In genomic region chr1:74117876-74118275, GRCm38 (mm10) we compare ENCODE assay signal across 23 mouse cellular contexts. TPM values are rescaled to one million over a fixed set of nuclear protein-coding genes. Genes with fewer than 3 reads are reported as not detected.
"Had no signal": no experiment of that assay in that cellular context is flagged by ENCODE, and none has a peak within 500 bp of the region (broad histone marks: within the 10 kb centered on the region; RNA-seq: fewer than 3 reads in every experiment).

No protein-coding gene starts in this region.

- ATAC-seq: intestine, embryonic 15.5 days; liver, embryonic 12.5 days; midbrain, embryonic 13.5 days; midbrain, embryonic 16.5 days had no signal

- H3K9me3 ChIP-seq: intestine, embryonic 15.5 days; liver, embryonic 12.5 days; liver, embryonic 15.5 days; lung, embryonic 15.5 days; megakaryocyte, embryonic 14.5 days; midbrain, embryonic 10.5 days; midbrain, embryonic 13.5 days; neural tube, embryonic 13.5 days; stomach, embryonic 15.5 days had no signal

- H3K9ac ChIP-seq: intestine, embryonic 15.5 days; liver, embryonic 12.5 days; liver, embryonic 15.5 days; lung, embryonic 15.5 days; midbrain, embryonic 13.5 days; neural tube, embryonic 13.5 days; stomach, embryonic 15.5 days had no signal

- H3K4me2 ChIP-seq: intestine, embryonic 15.5 days; liver, embryonic 12.5 days; liver, embryonic 15.5 days; lung, embryonic 15.5 days; midbrain, embryonic 13.5 days; neural tube, embryonic 13.5 days; stomach, embryonic 15.5 days had no signal

- H3K4me3 ChIP-seq: intestine, embryonic 15.5 days; left cerebral cortex, adult 2 months; liver, embryonic 12.5 days; liver, embryonic 15.5 days; lung, embryonic 15.5 days; megakaryocyte, embryonic 14.5 days; midbrain, embryonic 10.5 days; midbrain, embryonic 13.5 days; myocyte; neural tube, embryonic 13.5 days; stomach, embryonic 15.5 days had no signal

- H3K36me3 ChIP-seq: intestine, embryonic 15.5 days; liver, embryonic 12.5 days; liver, embryonic 15.5 days; lung, embryonic 15.5 days; midbrain, embryonic 10.5 days; midbrain, embryonic 13.5 days; neural tube, embryonic 13.5 days; stomach, embryonic 15.5 days had no signal

- DNase-seq: layer of hippocampus, postnatal 36 days; lung, adult 18-20 months; lung, postnatal 10 days; lung, postnatal 36 days; retina, postnatal 1 day; right cerebral cortex, postnatal 25 days; spleen, adult 18-20 months; thymus, postnatal 25 days had no signal

- H3K4me1 ChIP-seq: liver, embryonic 12.5 days; liver, embryonic 15.5 days had no signal

- H3K27ac ChIP-seq: intestine, embryonic 15.5 days; left cerebral cortex, adult 2 months; liver, embryonic 12.5 days; liver, embryonic 15.5 days; lung, embryonic 15.5 days; midbrain, embryonic 10.5 days; midbrain, embryonic 13.5 days; neural tube, embryonic 13.5 days; stomach, embryonic 15.5 days had no signal

RNA-seq across cellular contexts. Expression of gene Rufy4, which starts 7.5 kb away (rescaled TPM):
- total RNA-seq: layer of hippocampus, postnatal 36 days; left cerebral cortex, postnatal 36 days had no signal
- polyA plus RNA-seq: liver, embryonic 15.5 days; myocyte had no signal

RNA-seq across cellular contexts. Expression of gene Cxcr2, which starts 35.9 kb away (rescaled TPM):
- total RNA-seq: layer of hippocampus, adult 8-10 months; left cerebral cortex, adult 2 months; left cerebral cortex, postnatal 10 days had no signal
- polyA plus RNA-seq: myocyte had no signal
